Mouse (Mus musculus): ENCODE measurements at regions not wholly inside any gene's neighbourhood (a gene's known extent, or its start where the extent isn't known, plus 50 kb on each side); places are given as distances from the start of the nearest gene placed in this dataset.
A peak's percentile ranks its signal among the peaks of the same experiment; 100 is the strongest.

DNA sequence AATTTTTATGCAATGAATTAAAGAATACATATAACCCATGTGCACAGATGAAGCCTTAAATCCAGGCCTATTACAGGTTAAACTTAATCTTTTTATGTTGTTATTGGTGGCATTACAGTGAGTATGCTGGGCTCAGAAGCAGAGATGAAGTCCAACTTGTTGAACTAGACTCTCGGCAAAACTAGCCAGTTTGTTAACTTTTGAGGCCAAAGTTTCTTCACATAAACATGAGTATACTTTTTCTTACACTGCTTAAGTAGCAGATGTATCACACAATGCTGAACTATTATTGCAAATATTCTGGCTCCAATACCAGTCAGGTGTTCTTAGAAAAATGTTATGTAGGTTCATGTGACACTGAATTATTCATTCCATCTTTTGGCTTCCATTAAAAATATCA lies 592.4 kb upstream of the Cited2 start:
- no peak overlapping the region for H3K4me3 ChIP-seq (ENCODE audit: low read depth, low read length)
- WGBS: 92% methylated on average over 1 of the region's 1 CpGs
- H3K27ac ChIP-seq (ENCODE audit: low read depth, low read length): no peak overlapping the region
- no peak for ATAC-seq
- H3K36me3 ChIP-seq (ENCODE audit: insufficient read depth): no peaks in the 10 kb centered on the region
- no peaks in the 10 kb centered on the region for H3K27me3 ChIP-seq (ENCODE audit: insufficient read depth, low read length)
- H3K4me2 ChIP-seq (ENCODE audit: low read depth): no peak overlapping the region
- DNase-seq: no peak
- H3K9me3 ChIP-seq (ENCODE audit: low read length): no peaks in the 10 kb centered on the region
- no peaks in the 10 kb centered on the region for H3K4me1 ChIP-seq (ENCODE audit: insufficient read depth)
- TF ChIP-seq CTCF (IDR thresholded peaks at IDR 0.05; ENCODE audit: low read depth): no peak
- H3K9ac ChIP-seq: no peak overlapping the region

DNA sequence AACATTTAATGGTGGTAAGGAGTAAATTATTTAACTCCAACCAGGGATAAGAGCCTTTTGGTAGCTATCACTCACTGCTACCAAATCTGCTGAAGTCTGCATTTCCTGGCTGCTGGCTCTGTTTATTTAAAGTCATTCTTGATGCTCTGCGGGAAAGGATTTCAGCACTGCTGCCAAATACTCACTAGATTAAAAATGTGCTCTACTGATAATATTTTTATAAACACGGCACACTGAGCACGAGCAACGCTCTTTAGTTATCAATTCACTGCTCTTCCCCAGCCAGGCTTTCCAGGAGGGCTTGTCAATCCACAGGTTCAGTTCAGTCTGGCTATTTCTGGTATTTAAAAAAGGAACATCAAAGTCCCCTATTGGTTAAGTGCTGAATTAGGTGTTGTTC lies 591.3 kb upstream of the Cited2 start:
- Histone ChIP-seq H3K27ac (ENCODE audit: low read depth, low read length) (no peak overlapping the region), H3K9me3 (ENCODE audit: low read length) (no peaks in the 10 kb centered on the region), H3K4me3 (ENCODE audit: low read depth, low read length) (no peak overlapping the region), H3K4me2 (ENCODE audit: low read depth) (no peak overlapping the region), H3K27me3 (ENCODE audit: insufficient read depth, low read length) (no peaks in the 10 kb centered on the region), H3K4me1 (ENCODE audit: insufficient read depth) (no peaks in the 10 kb centered on the region), H3K9ac (no peak overlapping the region), H3K36me3 (ENCODE audit: insufficient read depth) (no peaks in the 10 kb centered on the region)
- peak; percentile 21 for DNase-seq
- WGBS: 41% methylated on average over 4 of the region's 4 CpGs
- no peak for TF ChIP-seq CTCF (IDR thresholded peaks at IDR 0.05; ENCODE audit: low read depth)
- ATAC-seq: no peak

DNA sequence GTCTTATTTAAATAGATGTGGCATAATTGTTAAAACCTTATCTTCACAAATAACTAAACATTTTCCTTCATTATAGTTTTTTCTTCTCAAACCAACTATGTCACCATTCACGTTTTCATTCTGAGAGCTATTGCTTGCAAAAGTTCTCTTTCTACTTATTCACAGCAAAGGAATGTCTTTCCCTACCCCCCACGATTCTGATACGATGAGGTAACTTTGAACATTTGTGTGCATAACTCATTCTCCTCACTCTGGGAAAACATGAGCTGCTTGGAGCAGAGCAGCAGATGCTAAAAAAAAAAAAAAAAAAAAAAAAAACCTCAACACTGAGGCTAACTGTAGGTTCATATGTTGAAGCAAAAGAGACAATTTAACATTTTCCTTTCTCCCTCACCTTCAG lies 547.6 kb upstream of the Cited2 start:
- no peak for TF ChIP-seq CTCF (IDR thresholded peaks at IDR 0.05; ENCODE audit: low read depth)
- no peak for ATAC-seq
- WGBS: 35% methylated on average over 3 of the region's 3 CpGs
- no peaks in the 10 kb centered on the region for H3K4me1 ChIP-seq (ENCODE audit: insufficient read depth)
- no peak overlapping the region for H3K4me2 ChIP-seq (ENCODE audit: low read depth)
- no peaks in the 10 kb centered on the region for H3K27me3 ChIP-seq (ENCODE audit: insufficient read depth, low read length)
- H3K9ac ChIP-seq: no peak overlapping the region
- no peaks in the 10 kb centered on the region for H3K36me3 ChIP-seq (ENCODE audit: insufficient read depth)
- no peak for DNase-seq
- no peak overlapping the region for H3K4me3 ChIP-seq (ENCODE audit: low read depth, low read length)
- H3K27ac ChIP-seq (ENCODE audit: low read depth, low read length): no peak overlapping the region
- no peaks in the 10 kb centered on the region for H3K9me3 ChIP-seq (ENCODE audit: low read length)

DNA sequence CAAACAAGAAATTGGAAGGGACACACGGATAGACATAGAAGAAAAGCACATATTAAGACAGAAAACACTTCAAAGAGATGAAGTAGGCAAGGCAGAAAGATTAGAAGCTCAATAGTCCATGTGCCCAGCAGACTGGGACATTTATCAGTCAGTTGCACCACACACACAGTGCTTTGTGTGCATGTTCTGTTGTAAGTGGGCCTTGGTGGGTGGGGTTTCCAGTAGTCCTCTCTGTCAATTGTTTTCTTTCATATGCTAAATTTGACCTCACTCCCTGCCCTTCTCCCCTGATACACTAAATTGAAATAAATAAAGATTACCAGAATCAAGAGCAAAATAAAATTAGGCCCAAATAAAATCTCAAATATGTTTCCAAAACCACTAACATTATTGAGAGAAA lies 546.0 kb upstream of the Cited2 start:
- Histone ChIP-seq H3K4me3 (ENCODE audit: low read depth, low read length) (no peak overlapping the region), H3K27ac (ENCODE audit: low read depth, low read length) (no peak overlapping the region), H3K4me1 (ENCODE audit: insufficient read depth) (no peaks in the 10 kb centered on the region), H3K9ac (no peak overlapping the region), H3K4me2 (ENCODE audit: low read depth) (no peak overlapping the region), H3K9me3 (ENCODE audit: low read length) (no peaks in the 10 kb centered on the region), H3K27me3 (ENCODE audit: insufficient read depth, low read length) (no peaks in the 10 kb centered on the region), H3K36me3 (ENCODE audit: insufficient read depth) (no peaks in the 10 kb centered on the region)
- 30% methylated on average over 1 of the region's 1 CpGs for WGBS
- DNase-seq (no peak), ATAC-seq (no peak)
- TF ChIP-seq CTCF (IDR thresholded peaks at IDR 0.05; ENCODE audit: low read depth): no peak

DNA sequence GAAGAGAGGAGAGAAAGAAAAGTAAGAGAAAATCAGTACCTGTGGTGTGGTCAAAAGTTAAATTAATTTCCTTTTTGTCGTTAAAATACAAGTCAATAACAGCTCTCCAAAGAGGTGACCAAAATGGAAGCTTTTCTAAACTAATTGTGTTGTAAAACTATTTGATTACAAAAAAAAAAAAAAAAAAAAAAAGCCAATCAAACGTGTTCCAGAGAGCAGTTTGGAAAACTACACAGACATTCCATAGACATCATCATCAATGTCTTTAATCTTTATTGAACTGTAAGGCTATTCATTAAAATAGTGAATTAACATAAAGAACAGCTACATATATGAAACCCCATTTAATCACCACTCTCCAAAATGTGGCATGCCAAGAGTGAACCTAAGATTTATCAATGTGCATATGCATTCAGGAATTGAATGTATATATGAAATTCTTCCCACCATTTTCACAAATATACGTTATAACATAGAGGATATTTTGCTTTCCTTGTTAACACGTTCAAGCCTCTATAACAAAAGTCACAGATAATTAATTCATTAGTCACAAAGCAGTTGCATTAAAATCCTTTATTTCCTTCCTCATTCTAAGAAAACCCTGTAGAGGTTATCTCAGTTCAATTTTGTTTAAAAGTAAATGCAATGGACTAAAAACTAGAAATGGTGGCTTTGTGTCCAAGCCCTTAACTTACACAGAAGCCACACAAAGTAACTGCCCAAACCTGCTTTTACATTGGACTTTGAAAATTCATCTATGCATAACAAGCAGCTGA lies 545.3 kb upstream of the Cited2 start:
- Histone ChIP-seq H3K4me2 (ENCODE audit: low read depth) (no peak overlapping the region), H3K27ac (ENCODE audit: low read depth, low read length) (no peak overlapping the region), H3K9ac (no peak overlapping the region), H3K36me3 (ENCODE audit: insufficient read depth) (no peaks in the 10 kb centered on the region), H3K4me1 (ENCODE audit: insufficient read depth) (no peaks in the 10 kb centered on the region), H3K4me3 (ENCODE audit: low read depth, low read length) (no peak overlapping the region), H3K9me3 (ENCODE audit: low read length) (no peaks in the 10 kb centered on the region), H3K27me3 (ENCODE audit: insufficient read depth, low read length) (no peaks in the 10 kb centered on the region)
- 47% methylated on average over 4 of the region's 4 CpGs for WGBS
- no peak for TF ChIP-seq CTCF (IDR thresholded peaks at IDR 0.05; ENCODE audit: low read depth)
- no peak for ATAC-seq
- no peak for DNase-seq

DNA sequence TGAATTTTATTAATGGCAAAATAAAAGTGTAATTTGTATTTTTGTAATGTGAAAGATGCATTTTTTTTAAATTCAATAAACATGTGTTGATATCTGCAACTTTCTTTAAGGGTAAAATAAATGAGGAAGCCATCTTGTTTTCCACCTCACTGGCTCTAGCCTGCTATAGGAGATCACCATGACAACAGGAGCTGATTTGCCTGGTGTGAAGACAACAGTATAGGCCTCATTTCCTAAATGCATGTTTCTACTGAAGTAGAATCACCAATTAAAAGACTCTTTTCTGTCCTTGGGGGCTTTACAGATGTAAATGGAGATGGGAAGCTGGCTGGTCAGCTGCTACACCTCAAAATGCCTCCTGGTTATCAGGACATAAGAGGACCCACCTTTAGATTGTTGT lies 544.4 kb upstream of the Cited2 start:
- no peaks in the 10 kb centered on the region for H3K36me3 ChIP-seq (ENCODE audit: insufficient read depth)
- H3K4me3 ChIP-seq (ENCODE audit: low read depth, low read length): no peak overlapping the region
- no peaks in the 10 kb centered on the region for H3K27me3 ChIP-seq (ENCODE audit: insufficient read depth, low read length)
- H3K4me2 ChIP-seq (ENCODE audit: low read depth): no peak overlapping the region
- no peak overlapping the region for H3K9ac ChIP-seq
- H3K27ac ChIP-seq (ENCODE audit: low read depth, low read length): no peak overlapping the region
- TF ChIP-seq CTCF (IDR thresholded peaks at IDR 0.05; ENCODE audit: low read depth): no peak
- no peaks in the 10 kb centered on the region for H3K9me3 ChIP-seq (ENCODE audit: low read length)
- no peaks in the 10 kb centered on the region for H3K4me1 ChIP-seq (ENCODE audit: insufficient read depth)
- ATAC-seq (peak; percentile 67; the same call in 1 of the 2 replicates), DNase-seq (no peak)

DNA sequence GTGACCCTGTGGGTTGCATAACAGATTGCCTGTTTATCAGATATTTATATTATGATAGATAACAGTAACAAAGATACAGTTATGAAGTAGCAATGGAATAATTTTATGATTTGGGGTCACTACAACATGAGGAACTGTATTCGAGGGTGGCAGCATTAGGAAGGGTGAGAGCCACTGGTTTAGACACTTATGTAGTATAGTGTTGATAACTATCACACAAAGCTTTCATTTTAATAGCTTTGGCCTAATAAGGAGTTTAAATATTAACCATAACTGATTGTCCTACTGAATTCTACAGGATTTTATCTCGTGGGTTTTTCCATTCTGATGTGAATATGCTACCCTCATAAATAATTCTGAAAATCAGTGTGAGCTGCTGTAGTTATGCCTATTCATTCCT lies 538.6 kb upstream of the Cited2 start:
- Histone ChIP-seq H3K36me3 (ENCODE audit: insufficient read depth) (no peaks in the 10 kb centered on the region), H3K9ac (no peak overlapping the region), H3K9me3 (ENCODE audit: low read length) (no peaks in the 10 kb centered on the region), H3K4me1 (ENCODE audit: insufficient read depth) (no peaks in the 10 kb centered on the region), H3K27me3 (ENCODE audit: insufficient read depth, low read length) (no peaks in the 10 kb centered on the region), H3K27ac (ENCODE audit: low read depth, low read length) (no peak overlapping the region), H3K4me2 (ENCODE audit: low read depth) (no peak overlapping the region), H3K4me3 (ENCODE audit: low read depth, low read length) (no peak overlapping the region)
- WGBS: 69% methylated on average over 2 of the region's 2 CpGs
- no peak for ATAC-seq
- DNase-seq: no peak
- no peak for TF ChIP-seq CTCF (IDR thresholded peaks at IDR 0.05; ENCODE audit: low read depth)

Data from forebrain, postnatal 0 days (tissue).